Mouse (Mus musculus): ENCODE results near the gene 1700029H14Rik. TPM values are rescaled to one million over a fixed set of nuclear protein-coding genes. Genes with fewer than 3 reads are reported as not detected.

Gene 1700029H14Rik
- polyA plus RNA-seq, 1 experiment from 2014 or later, result not detected

DNA sequence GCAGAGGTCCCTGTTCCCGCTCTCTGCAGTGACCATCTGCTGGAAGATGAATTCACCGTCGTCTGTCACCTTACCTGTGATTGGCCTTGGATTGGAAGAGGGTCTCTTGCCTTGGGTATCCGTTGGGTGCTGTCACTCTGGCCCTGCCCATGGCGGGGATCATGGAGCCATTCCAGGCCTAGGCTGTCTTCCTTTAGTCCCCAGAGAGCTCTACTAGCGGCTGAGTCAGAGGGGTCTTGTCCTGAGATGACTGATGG lies 10.8 kb downstream of the 1700029H14Rik start:
- H3K4me2 ChIP-seq (replicated peaks; ENCODE audit: low read depth), result no peak overlapping the region
- no peaks in the 10 kb centered on the region for H3K9me3 ChIP-seq (ENCODE audit: control insufficient read depth)
- H3K27me3 ChIP-seq (replicated peaks; ENCODE audit: control insufficient read depth, insufficient read depth, low read length), result no peaks in the 10 kb centered on the region
- H3K4me1 ChIP-seq (replicated peaks; ENCODE audit: control insufficient read depth, insufficient read depth, low read length), result no peaks in the 10 kb centered on the region
- WGBS, result 94% methylated on average over 6 of the region's 6 CpGs
- H3K36me3 ChIP-seq (ENCODE audit: control insufficient read depth, insufficient read depth), result no peaks in the 10 kb centered on the region
- ATAC-seq, result no peak
- no peak for TF ChIP-seq CTCF (IDR thresholded peaks at IDR 0.05; ENCODE audit: low read depth)
- no peak overlapping the region for H3K4me3 ChIP-seq (ENCODE audit: low read depth, low read length)
- H3K27ac ChIP-seq (ENCODE audit: low read depth, low read length), result no peak overlapping the region
- H3K9ac ChIP-seq (ENCODE audit: low read depth, low read length), result no peak overlapping the region

GRCm38 (mm10) chr8:13550718-13551573 lies 11.3 kb downstream of the 1700029H14Rik start:
- WGBS, result 57% methylated on average over 9 of the region's 9 CpGs
- peak; percentile 95 for TF ChIP-seq CTCF (IDR thresholded peaks at IDR 0.05; ENCODE audit: low read depth)
- H3K27ac ChIP-seq (ENCODE audit: low read depth, low read length), result no peak overlapping the region
- H3K4me1 ChIP-seq (replicated peaks; ENCODE audit: control insufficient read depth, insufficient read depth, low read length), result no peaks in the 10 kb centered on the region
- ATAC-seq, result peak; percentile 81
- no peak overlapping the region for H3K4me3 ChIP-seq (ENCODE audit: low read depth, low read length)
- H3K9ac ChIP-seq (ENCODE audit: low read depth, low read length), result no peak overlapping the region
- H3K27me3 ChIP-seq (replicated peaks; ENCODE audit: control insufficient read depth, insufficient read depth, low read length), result no peaks in the 10 kb centered on the region
- no peak overlapping the region for H3K4me2 ChIP-seq (replicated peaks; ENCODE audit: low read depth)
- no peaks in the 10 kb centered on the region for H3K36me3 ChIP-seq (ENCODE audit: control insufficient read depth, insufficient read depth)
- H3K9me3 ChIP-seq (ENCODE audit: control insufficient read depth), result no peaks in the 10 kb centered on the region

GRCm38 (mm10) chr8:13548831-13549230 lies 13.4 kb downstream of the 1700029H14Rik start:
- Histone ChIP-seq H3K4me1 (replicated peaks; ENCODE audit: control insufficient read depth, insufficient read depth, low read length) (no peaks in the 10 kb centered on the region), H3K36me3 (ENCODE audit: control insufficient read depth, insufficient read depth) (no peaks in the 10 kb centered on the region), H3K27ac (ENCODE audit: low read depth, low read length) (no peak overlapping the region), H3K9me3 (ENCODE audit: control insufficient read depth) (no peaks in the 10 kb centered on the region), H3K4me3 (ENCODE audit: low read depth, low read length) (no peak overlapping the region), H3K9ac (ENCODE audit: low read depth, low read length) (no peak overlapping the region), H3K27me3 (replicated peaks; ENCODE audit: control insufficient read depth, insufficient read depth, low read length) (no peaks in the 10 kb centered on the region), H3K4me2 (replicated peaks; ENCODE audit: low read depth) (no peak overlapping the region)
- no peak for ATAC-seq
- 28% methylated on average over 9 of the region's 9 CpGs for WGBS
- no peak for TF ChIP-seq CTCF (IDR thresholded peaks at IDR 0.05; ENCODE audit: low read depth)

DNA sequence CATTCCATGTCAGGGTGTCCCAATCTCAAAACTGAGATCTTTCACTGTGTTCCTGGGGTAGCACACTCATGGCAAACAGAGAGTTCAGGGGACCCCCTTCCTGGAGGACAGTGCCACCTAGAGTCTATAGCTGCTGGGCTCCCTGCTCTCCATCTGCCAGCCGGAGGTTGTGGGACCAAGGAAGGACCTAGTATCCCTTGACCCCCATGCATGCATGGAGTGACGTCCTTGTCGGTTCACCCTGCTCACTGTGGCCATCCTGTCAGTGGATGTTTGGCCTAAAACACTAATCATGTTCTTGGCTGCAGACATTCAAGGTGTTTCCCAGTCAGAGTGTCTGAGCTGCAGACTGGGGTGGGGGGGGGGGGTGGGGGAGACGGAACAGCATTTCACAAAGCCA lies 14.0 kb downstream of the 1700029H14Rik start:
- no peaks in the 10 kb centered on the region for H3K9me3 ChIP-seq (ENCODE audit: control insufficient read depth)
- H3K9ac ChIP-seq (ENCODE audit: low read depth, low read length), result no peak overlapping the region
- no peaks in the 10 kb centered on the region for H3K36me3 ChIP-seq (ENCODE audit: control insufficient read depth, insufficient read depth)
- ATAC-seq, result no peak
- no peak overlapping the region for H3K27ac ChIP-seq (ENCODE audit: low read depth, low read length)
- no peak overlapping the region for H3K4me2 ChIP-seq (replicated peaks; ENCODE audit: low read depth)
- TF ChIP-seq CTCF (IDR thresholded peaks at IDR 0.05; ENCODE audit: low read depth), result peak; percentile 91
- H3K4me3 ChIP-seq (ENCODE audit: low read depth, low read length), result no peak overlapping the region
- WGBS, result 36% methylated on average over 4 of the region's 4 CpGs
- H3K27me3 ChIP-seq (replicated peaks; ENCODE audit: control insufficient read depth, insufficient read depth, low read length), result no peaks in the 10 kb centered on the region
- H3K4me1 ChIP-seq (replicated peaks; ENCODE audit: control insufficient read depth, insufficient read depth, low read length), result no peaks in the 10 kb centered on the region

- no peak overlapping the region for H3K4me3 ChIP-seq (ENCODE audit: low read depth, low read length)
- no peak overlapping the region for H3K4me2 ChIP-seq (replicated peaks; ENCODE audit: low read depth)
- no peaks in the 10 kb centered on the region for H3K36me3 ChIP-seq (ENCODE audit: control insufficient read depth, insufficient read depth)
- no peak for TF ChIP-seq CTCF (IDR thresholded peaks at IDR 0.05; ENCODE audit: low read depth)
- no peaks in the 10 kb centered on the region for H3K4me1 ChIP-seq (replicated peaks; ENCODE audit: control insufficient read depth, insufficient read depth, low read length)
- no peak overlapping the region for H3K27ac ChIP-seq (ENCODE audit: low read depth, low read length)
- no peak for ATAC-seq
- no peaks in the 10 kb centered on the region for H3K27me3 ChIP-seq (replicated peaks; ENCODE audit: control insufficient read depth, insufficient read depth, low read length)
- no peaks in the 10 kb centered on the region for H3K9me3 ChIP-seq (ENCODE audit: control insufficient read depth)
- 79% methylated on average over 4 of the region's 4 CpGs for WGBS
- H3K9ac ChIP-seq (ENCODE audit: low read depth, low read length), result no peak overlapping the region
Measured at GRCm38 (mm10) chr8:13546421-13546820, 15.8 kb downstream of the 1700029H14Rik start.

- H3K27me3 ChIP-seq (replicated peaks; ENCODE audit: control insufficient read depth, insufficient read depth, low read length), result no peaks in the 10 kb centered on the region
- H3K36me3 ChIP-seq (ENCODE audit: control insufficient read depth, insufficient read depth), result no peaks in the 10 kb centered on the region
- H3K4me3 ChIP-seq (ENCODE audit: low read depth, low read length), result no peak overlapping the region
- no peak for TF ChIP-seq CTCF (IDR thresholded peaks at IDR 0.05; ENCODE audit: low read depth)
- no peaks in the 10 kb centered on the region for H3K9me3 ChIP-seq (ENCODE audit: control insufficient read depth)
- WGBS, result 58% methylated on average over 5 of the region's 5 CpGs
- no peak overlapping the region for H3K4me2 ChIP-seq (replicated peaks; ENCODE audit: low read depth)
- no peaks in the 10 kb centered on the region for H3K4me1 ChIP-seq (replicated peaks; ENCODE audit: control insufficient read depth, insufficient read depth, low read length)
- H3K27ac ChIP-seq (ENCODE audit: low read depth, low read length), result no peak overlapping the region
- ATAC-seq, result no peak
- no peak overlapping the region for H3K9ac ChIP-seq (ENCODE audit: low read depth, low read length)
Measured at GRCm38 (mm10) chr8:13541526-13541925, 20.7 kb downstream of the 1700029H14Rik start.
